Mouse (Mus musculus) stomach, embryonic 15.5 days (tissue): ENCODE results near the gene 2310030G06Rik. TPM values are rescaled to one million over a fixed set of nuclear protein-coding genes. Genes with fewer than 3 reads are reported as not detected.

Experiments used
- ATAC-seq: fragments of 200-750 bp; cut with Nextera tagmentation; 2 replicates; pipeline ENCODE4 v1.8.0; 2017; ENCODE audit warnings: low read depth, moderate number of reproducible peaks, moderate TSS enrichment; ENCODE audit not compliant: insufficient read depth, low FRiP score
- H3K27ac ChIP-seq: fragments of 300-500 bp; sonication (generic); 2 replicates; pipeline ENCODE4 v1.5.1; 2015; ENCODE audit warnings: mild to moderate bottlenecking, inconsistent platforms
- H3K27me3 ChIP-seq: fragments of 300-500 bp; sonication (generic); replicated peaks from 2 replicates; pipeline ENCODE4 v1.6.1; 2015; ENCODE audit warnings: inconsistent platforms
- H3K36me3 ChIP-seq: fragments of 300-500 bp; sonication (generic); 2 replicates; pipeline ENCODE4 v1.6.1; 2015; ENCODE audit warnings: inconsistent platforms
- H3K4me1 ChIP-seq: fragments of 300-500 bp; sonication (generic); 2 replicates; pipeline ENCODE4 v1.6.1; 2015; ENCODE audit warnings: inconsistent platforms
- H3K4me2 ChIP-seq: fragments of 300-500 bp; sonication (generic); 2 replicates; pipeline ENCODE4 v1.6.1; 2015; ENCODE audit warnings: mild to moderate bottlenecking, inconsistent platforms
- H3K4me3 ChIP-seq: fragments of 300-500 bp; sonication (generic); replicated peaks from 2 replicates; pipeline ENCODE4 v1.5.1; 2015; ENCODE audit warnings: inconsistent platforms
- H3K9ac ChIP-seq: fragments of 300-500 bp; sonication (generic); 2 replicates; pipeline ENCODE4 v1.6.1; 2015; ENCODE audit warnings: inconsistent platforms
- H3K9me3 ChIP-seq: fragments of 300-500 bp; sonication (generic); 2 replicates; pipeline ENCODE4 v1.6.1; 2016; ENCODE audit warnings: inconsistent platforms
- WGBS: fragments of 180-500 bp; shearing (Covaris S2); methylation state at CpG from one replicate; pipeline ENCODE4 v1.1.7; 2015; 5-methylcytosine and 5-hydroxymethylcytosine counted together
- polyA plus RNA-seq: library from polyadenylated mRNA; unstranded; fragments of >200 nt; fragmentation: Nextera tagmentation; extraction: Ambion mirVana; gene quantifications from 2 replicates; pipeline ENCODE4 v1.2.1, GENCODE M21; 2015

2310030G06Rik gene
- polyA plus RNA-seq, 1 experiment from 2014 or later, result 16.0 TPM

DNA sequence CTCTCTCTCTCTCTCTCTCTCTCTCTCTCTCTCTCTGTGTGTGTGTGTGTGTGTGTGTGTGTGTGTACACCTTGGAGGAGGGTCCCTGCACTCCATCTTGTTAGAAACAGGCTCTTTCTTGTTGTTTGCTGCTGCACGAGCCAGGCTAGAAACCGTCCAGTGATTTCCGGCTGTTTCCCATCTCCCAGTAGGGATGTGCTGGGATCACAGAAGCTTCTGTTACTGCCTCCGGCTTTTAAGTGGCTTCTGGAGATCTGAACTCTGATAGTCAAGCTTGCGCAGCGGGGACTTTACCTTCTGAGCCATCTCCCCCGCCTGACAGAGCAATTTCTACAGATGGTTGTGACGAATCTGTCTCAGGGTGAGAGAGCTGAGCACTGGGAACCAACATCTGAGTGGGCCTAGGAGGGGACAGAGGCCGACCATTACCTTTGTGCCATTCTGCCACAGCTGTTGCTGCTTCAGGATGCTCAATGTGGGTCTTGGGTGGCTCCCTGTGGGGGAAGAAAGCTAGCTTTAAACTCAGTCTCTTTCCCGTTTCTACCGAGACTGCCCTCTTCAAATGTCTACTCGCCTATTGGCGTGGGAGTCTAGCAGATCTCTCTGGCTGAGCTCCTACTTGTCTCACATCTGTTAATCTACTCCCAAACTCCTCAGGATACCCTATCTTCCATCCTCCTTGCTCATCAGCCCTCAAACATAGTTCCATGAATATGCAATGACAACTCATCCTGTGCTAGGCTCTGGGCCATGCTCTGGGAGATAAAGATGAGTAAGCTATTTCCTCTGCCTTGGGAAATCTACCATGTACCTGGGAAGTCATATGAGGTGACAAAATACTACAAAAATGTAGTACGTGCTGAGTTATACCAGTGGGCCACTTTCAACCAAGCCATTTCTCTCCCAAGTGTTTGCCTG, 5.2 kb downstream of the 2310030G06Rik start:
- 85% methylated on average over 14 of the region's 14 CpGs for WGBS

DNA sequence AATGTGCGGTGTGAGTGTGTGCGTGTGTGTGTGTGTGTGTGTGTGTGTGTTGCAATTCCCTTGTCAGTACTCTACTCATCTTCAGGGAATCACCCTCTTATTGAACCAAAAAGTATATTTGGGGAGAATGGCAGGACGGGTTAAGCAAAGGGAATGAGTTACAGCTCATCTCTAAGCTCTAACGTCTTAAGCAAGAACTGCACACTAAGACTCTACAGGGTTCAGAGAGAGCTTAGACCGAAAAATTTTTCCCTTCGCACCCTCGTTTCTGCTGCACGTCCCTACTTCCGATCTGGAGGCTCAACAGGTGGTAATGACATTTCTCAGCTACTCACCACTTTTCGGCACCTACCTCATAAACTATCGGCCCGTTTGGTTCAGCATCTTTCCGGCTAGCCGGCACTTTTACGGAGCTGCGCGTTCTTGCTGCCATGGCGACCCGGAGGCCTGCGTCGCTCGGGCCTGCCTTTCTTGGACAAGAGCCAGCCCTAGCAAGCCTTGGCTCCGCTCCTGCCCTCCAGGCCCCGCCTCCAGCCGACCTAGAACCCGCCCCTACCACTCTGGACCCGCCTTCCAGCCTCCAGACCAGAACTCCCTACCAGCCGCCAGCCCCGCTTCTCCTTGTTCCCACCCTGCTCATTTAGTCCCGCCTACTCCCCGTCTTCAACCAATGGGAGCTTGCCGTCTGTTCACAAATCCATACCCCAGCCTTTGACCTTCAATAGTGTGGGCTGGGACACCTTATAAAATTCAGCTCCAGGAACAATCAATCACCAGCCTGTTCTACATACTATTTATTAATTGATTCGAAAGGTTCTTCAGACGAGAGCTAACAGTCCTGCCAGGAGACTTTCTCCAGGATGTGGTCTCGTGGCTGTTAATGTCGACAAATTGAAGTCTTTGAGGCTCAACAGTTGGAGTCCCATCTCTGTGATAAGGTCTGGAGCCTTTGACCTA, 7.1 kb downstream of the 2310030G06Rik start, which contains the start of gene Dixdc1:
TSS of gene Dixdc1 (minus strand) at position 604 of the 957 bp plus-strand sequence.
- no peaks in the 10 kb centered on the region for H3K4me1 ChIP-seq
- H3K36me3 ChIP-seq, result no peaks in the 10 kb centered on the region
- H3K27ac ChIP-seq, result no peak within 1 kb of the TSS
- peak within 1 kb of the TSS; percentile 36 for H3K4me3 ChIP-seq
- no peaks in the 10 kb centered on the region for H3K9me3 ChIP-seq
- WGBS, result 11% methylated on average over 36 of the region's 36 CpGs
- no peaks in the 10 kb centered on the region for H3K27me3 ChIP-seq
- H3K4me2 ChIP-seq, result peak within 1 kb of the TSS; percentile 58
- ATAC-seq, result peak; percentile 97
- H3K9ac ChIP-seq, result no peak within 1 kb of the TSS

More for the DNA sequence above, 5.2 kb downstream of the 2310030G06Rik start:
- no peak overlapping the region for H3K9ac ChIP-seq
- no peaks in the 10 kb centered on the region for H3K4me1 ChIP-seq
- no peaks in the 10 kb centered on the region for H3K27me3 ChIP-seq
- H3K9me3 ChIP-seq, result no peaks in the 10 kb centered on the region
- no peak overlapping the region for H3K4me3 ChIP-seq
- H3K27ac ChIP-seq, result no peak overlapping the region
- H3K4me2 ChIP-seq, result no peak overlapping the region
- no peaks in the 10 kb centered on the region for H3K36me3 ChIP-seq
- no peak for ATAC-seq

DNA sequence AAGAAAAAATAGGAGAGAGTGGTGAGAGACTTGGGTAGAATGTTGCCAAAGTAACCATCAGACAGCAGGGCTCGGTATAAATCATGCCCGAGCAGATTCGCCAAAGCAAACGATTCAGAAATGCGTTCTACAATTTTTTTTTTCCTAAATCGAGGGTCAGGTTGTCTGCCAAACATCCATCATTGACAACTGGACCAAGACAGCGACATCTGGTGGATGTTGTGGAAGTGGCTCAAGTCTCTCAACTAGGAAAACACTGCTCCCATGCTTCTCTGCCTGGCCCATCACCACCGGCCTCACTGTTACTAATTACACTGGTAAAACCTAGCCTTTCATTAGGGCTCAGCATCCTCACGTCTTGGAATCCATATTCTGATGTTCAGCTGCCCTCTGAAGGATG, 11.3 kb downstream of the 2310030G06Rik start:
- no peaks in the 10 kb centered on the region for H3K9me3 ChIP-seq
- WGBS, result 4% methylated on average over 9 of the region's 9 CpGs
- H3K4me1 ChIP-seq, result no peaks in the 10 kb centered on the region
- no peak overlapping the region for H3K4me3 ChIP-seq
- no peak overlapping the region for H3K27ac ChIP-seq
- H3K4me2 ChIP-seq, result no peak overlapping the region
- H3K9ac ChIP-seq, result no peak overlapping the region
- no peaks in the 10 kb centered on the region for H3K27me3 ChIP-seq
- no peak for ATAC-seq
- no peaks in the 10 kb centered on the region for H3K36me3 ChIP-seq

DNA sequence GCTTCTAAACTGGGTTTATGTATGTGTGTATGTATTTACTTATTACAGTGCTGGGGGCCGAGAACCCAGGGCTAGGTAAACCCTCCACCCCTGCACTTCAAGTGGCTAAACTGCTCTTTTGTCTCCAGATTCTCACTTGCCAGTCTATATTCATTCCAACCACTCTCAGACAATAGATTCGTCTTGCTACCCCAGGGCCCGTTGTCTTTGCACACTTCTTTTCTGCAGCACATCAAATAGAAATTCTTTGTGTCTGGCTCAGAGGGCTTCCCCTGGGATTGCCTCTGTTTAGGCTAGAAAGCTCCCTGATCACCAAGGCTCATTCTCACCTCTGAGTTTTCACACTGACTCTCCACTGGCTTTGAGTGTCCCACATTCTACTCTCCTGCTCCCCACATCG, 13.8 kb downstream of the 2310030G06Rik start:
- Histone ChIP-seq H3K4me2 (no peak overlapping the region), H3K27me3 (no peaks in the 10 kb centered on the region), H3K4me1 (0 out of 2 replicates have a peak, but pooled peaks cover 5% of the 10 kb centered on the region), H3K27ac (no peak overlapping the region), H3K4me3 (no peak overlapping the region), H3K9me3 (no peaks in the 10 kb centered on the region), H3K9ac (no peak overlapping the region), H3K36me3 (no peaks in the 10 kb centered on the region)
- ATAC-seq, result no peak
- 29% methylated on average over 4 of the region's 4 CpGs for WGBS

DNA sequence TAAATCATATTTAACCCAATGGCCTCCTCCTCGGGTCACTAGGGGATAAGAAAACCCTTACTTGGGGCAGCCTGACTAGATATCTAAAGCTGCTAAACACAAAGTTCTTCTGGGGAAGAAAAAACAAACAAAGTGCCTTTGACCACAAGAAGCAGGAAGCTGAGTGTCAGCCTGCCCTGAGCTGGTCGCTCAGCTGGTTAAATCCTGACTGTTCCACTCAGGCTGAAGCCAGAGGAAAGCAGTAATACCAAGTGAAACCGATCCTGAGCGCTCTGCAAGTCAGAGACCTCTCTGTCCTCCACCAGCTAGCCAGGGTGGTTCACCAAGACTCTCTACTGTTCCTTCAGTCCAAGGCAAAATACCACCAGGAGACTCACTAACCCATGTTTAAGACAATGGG, 16.7 kb downstream of the 2310030G06Rik start:
- no peak overlapping the region for H3K27ac ChIP-seq

DNA sequence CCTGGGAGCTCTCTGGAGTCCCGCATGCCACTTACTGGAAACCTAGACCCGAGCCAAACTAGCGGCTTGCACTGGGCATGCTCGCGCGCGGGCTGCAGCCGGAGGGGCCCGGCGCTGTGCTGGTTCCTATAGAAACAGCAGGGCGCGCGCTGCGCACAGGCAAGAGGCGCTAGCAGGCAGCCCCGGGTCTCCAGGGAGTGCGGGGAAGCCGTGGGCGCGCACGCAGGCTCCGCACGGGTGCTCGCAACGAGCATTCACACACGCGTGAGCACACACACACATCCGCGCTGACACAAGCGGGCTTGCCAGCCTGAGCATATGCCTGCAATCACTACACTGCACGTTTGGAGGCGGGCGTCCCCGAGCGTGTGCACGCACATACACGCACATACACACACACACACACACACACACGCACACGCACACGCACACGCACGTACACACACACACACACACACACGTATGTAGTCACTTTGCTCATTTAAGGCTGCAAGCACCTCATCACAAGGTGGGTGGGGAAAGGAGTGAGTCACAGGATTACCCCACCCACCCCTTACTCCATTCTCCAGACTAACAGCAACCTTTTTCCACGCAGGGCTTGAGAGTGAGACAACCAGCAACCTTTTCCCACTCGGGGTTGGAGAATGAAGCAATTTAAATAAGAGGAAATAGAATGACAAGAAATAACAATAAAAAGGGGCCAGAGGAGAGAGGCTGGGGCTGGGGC, 18.2 kb downstream of the 2310030G06Rik start:
- peak overlapping the region; percentile 56 for H3K9ac ChIP-seq
- no peaks in the 10 kb centered on the region for H3K9me3 ChIP-seq
- H3K4me1 ChIP-seq, result peaks cover 14% of the 10 kb centered on the region
- peak overlapping the region; percentile 64 for H3K4me3 ChIP-seq
- no peak overlapping the region for H3K27ac ChIP-seq
- under 1% methylated on average over 45 of the region's 45 CpGs for WGBS
- no peaks in the 10 kb centered on the region for H3K27me3 ChIP-seq
- ATAC-seq, result peak; percentile 90
- H3K4me2 ChIP-seq, result peak overlapping the region; percentile 90
- H3K36me3 ChIP-seq, result no peaks in the 10 kb centered on the region

More for the DNA sequence above, 16.7 kb downstream of the 2310030G06Rik start:
- 37% methylated on average over 4 of the region's 4 CpGs for WGBS
- no peak overlapping the region for H3K9ac ChIP-seq
- no peak overlapping the region for H3K4me2 ChIP-seq
- H3K9me3 ChIP-seq, result no peaks in the 10 kb centered on the region
- ATAC-seq, result no peak
- H3K4me3 ChIP-seq, result no peak overlapping the region
- H3K36me3 ChIP-seq, result no peaks in the 10 kb centered on the region
- H3K4me1 ChIP-seq, result peaks cover 11% of the 10 kb centered on the region; the same call in 1 of the 2 replicates
- no peaks in the 10 kb centered on the region for H3K27me3 ChIP-seq

DNA sequence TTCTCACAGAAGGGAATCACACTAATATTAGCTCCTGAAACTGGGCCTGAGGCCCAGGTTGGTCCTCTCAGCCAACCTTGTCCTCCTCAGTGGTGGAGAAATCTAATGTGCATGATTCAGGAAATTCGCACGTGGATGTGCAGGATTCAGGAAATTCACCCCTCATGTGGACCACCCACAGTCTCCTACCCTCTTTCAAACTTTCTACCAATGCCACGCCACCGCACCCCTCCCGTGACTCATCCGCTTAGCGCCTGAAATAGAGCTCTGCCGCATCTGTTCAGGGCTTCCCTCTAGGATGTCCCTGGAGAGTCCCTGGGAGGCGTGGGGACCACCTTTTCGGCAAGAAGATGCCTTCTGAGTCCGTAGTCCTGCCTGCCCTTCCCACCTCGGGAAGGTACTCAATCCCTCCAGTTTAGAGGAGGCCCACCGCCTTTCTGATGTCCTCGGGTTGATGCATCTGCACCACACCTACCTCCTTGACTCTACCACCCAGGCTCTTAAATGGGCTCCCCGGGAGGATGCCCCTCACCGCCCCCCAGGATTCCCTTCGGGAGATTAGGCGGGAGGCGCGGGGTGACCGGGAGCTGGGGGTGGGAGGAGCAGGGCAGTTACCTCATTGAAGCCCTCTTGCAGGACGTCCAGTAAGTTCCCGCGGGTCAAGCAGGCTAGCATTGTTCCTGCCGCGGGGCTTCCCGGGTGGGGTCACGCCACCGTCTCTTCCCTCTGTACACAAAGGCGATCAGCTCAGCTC, 19.0 kb downstream of the 2310030G06Rik start:
- no peak for ATAC-seq
- H3K36me3 ChIP-seq, result no peaks in the 10 kb centered on the region
- H3K9me3 ChIP-seq, result no peaks in the 10 kb centered on the region
- H3K27ac ChIP-seq, result no peak overlapping the region
- peak overlapping the region; percentile 90 for H3K4me2 ChIP-seq
- peaks cover 14% of the 10 kb centered on the region for H3K4me1 ChIP-seq
- no peaks in the 10 kb centered on the region for H3K27me3 ChIP-seq
- WGBS, result 7% methylated on average over 30 of the region's 30 CpGs
- H3K4me3 ChIP-seq, result peak overlapping the region; percentile 64
- peak overlapping the region; percentile 56 for H3K9ac ChIP-seq

DNA sequence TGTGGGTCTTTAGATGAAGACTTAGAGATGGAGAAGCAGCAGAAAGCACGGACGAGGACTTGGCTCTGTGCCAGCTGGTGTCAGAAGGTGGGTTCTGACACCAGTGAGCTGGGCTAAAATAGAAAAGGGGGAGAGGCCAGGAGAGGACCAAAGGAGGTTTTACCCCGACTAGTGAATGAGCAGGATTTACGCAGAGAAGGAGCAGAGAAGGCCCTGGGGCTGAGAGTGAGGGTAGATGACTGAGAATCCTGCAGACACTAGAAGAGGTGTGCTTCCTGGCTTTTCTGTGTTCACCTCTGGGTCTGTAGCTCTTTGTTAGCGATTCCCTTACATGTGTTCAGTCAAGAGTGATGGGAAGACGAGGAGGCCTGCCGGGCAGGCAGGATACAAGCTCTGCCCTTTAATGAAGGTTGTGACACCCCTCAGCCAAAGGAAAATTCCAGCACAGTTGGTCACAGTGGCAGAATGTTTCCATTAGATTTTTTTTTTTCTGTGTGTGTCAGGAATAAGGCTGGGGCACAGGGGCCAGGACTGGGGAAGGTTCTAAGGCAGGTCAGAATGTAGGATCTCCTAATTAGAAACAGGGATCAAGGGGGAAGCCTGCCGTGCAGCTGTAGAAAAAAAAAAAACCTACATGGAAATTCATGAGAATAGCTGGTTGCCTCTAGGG, 20.3 kb downstream of the 2310030G06Rik start:
- H3K4me1 ChIP-seq, result peaks cover 15% of the 10 kb centered on the region
- WGBS, result 55% methylated on average over 8 of the region's 8 CpGs
- H3K4me3 ChIP-seq, result no peak overlapping the region
- no peaks in the 10 kb centered on the region for H3K27me3 ChIP-seq
- H3K9ac ChIP-seq, result no peak overlapping the region
- ATAC-seq, result no peak
- H3K36me3 ChIP-seq, result no peaks in the 10 kb centered on the region
- H3K4me2 ChIP-seq, result no peak overlapping the region
- H3K9me3 ChIP-seq, result no peaks in the 10 kb centered on the region
- no peak overlapping the region for H3K27ac ChIP-seq

DNA sequence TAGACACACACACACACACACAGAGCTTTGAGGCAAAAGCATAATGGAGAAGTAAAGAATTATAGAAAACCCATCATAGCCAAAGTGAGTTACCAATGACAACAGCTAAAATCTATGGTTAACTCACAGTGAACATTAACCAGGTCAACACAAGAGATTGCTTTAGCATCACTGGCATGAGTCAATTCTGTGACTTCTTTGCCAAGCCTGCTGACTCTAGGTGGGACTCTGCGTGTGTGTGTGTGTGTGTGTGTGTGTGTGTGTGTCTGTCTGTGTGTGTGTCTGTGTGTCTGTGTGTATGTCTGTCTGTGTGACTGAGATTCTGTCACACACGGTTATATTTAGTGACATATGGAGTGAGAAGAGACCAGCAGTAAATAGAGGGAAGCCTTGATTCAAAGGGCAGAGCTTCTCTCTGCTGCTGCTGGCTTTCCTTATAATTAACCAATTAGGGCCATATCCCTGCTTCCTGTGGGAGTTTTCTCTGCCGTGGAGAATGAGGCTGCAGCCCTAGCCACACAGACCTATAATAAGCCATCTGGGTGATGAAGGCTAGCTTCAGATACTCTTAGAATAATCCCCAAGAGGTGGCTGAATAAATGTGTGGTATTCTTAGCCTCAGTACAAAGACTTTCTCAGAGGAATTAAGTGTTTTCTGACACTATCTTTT, 21.5 kb downstream of the 2310030G06Rik start:
- peaks cover 17% of the 10 kb centered on the region for H3K4me1 ChIP-seq
- no peak overlapping the region for H3K4me2 ChIP-seq
- H3K9me3 ChIP-seq, result no peaks in the 10 kb centered on the region
- no peak overlapping the region for H3K27ac ChIP-seq
- no peak overlapping the region for H3K4me3 ChIP-seq
- no peak overlapping the region for H3K9ac ChIP-seq
- 51% methylated on average over 3 of the region's 3 CpGs for WGBS
- no peak for ATAC-seq
- H3K27me3 ChIP-seq, result no peaks in the 10 kb centered on the region
- H3K36me3 ChIP-seq, result no peaks in the 10 kb centered on the region

DNA sequence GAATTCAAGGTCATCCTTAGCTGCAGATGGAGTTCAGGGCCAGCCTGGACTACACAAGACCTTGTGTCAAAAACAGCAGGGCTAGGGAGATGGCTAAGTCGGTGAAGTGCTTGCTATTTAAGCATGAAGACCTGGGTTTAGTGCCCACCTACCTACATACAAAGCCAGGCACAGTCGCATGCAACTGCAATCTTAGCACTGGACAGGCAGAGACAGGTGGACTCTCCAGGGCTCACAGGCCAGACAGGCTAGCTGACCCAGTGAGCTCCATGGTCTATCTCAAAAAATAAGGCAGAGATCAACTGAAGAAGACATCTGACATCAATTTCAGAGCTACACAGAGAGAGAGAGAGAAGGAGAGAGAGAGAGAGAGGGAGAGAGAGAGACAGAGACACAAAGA, 22.2 kb downstream of the 2310030G06Rik start:
- ATAC-seq, result no peak
- peaks cover 17% of the 10 kb centered on the region for H3K4me1 ChIP-seq
- H3K4me2 ChIP-seq, result no peak overlapping the region
- no peak overlapping the region for H3K4me3 ChIP-seq
- no peaks in the 10 kb centered on the region for H3K27me3 ChIP-seq
- H3K36me3 ChIP-seq, result no peaks in the 10 kb centered on the region
- no peak overlapping the region for H3K9ac ChIP-seq
- WGBS, result 86% methylated on average over 2 of the region's 2 CpGs
- no peaks in the 10 kb centered on the region for H3K9me3 ChIP-seq
- no peak overlapping the region for H3K27ac ChIP-seq
